Mouse (Mus musculus) forebrain, embryonic 16.5 days (tissue): ENCODE results near the gene Olfr830. TPM values are rescaled to one million over a fixed set of nuclear protein-coding genes. Genes with fewer than 3 reads are reported as not detected.
"Not testable (repeated sequence)": the region's sequence is repeated elsewhere in the genome, so short reads cannot be mapped to it uniquely, and the experiment has no call there.

ENCODE experiments used
- ATAC-seq: fragments of 200-750 bp; cut with Nextera tagmentation; 2 replicates; pipeline ENCODE4 v1.8.0; 2017; ENCODE audit warnings: mild to moderate bottlenecking, moderate library complexity
- H3K27ac ChIP-seq: fragments of 300-500 bp; sonication (generic); 2 replicates; pipeline ENCODE4 v1.5.1; 2014; ENCODE audit warnings: low read length, control low read depth
- H3K27me3 ChIP-seq: fragments of 300-500 bp; sonication (generic); replicated peaks from 2 replicates; pipeline ENCODE4 v1.6.1; 2014; ENCODE audit warnings: low read length; ENCODE audit not compliant: control insufficient read depth, insufficient read depth
- H3K36me3 ChIP-seq: fragments of 300-500 bp; sonication (generic); 2 replicates; pipeline ENCODE4 v1.6.1; 2014; ENCODE audit not compliant: control insufficient read depth, insufficient read depth
- H3K4me1 ChIP-seq: fragments of 300-500 bp; sonication (generic); replicated peaks from 2 replicates; pipeline ENCODE4 v1.6.1; 2014; ENCODE audit warnings: low read length; ENCODE audit not compliant: control insufficient read depth, insufficient read depth
- H3K4me2 ChIP-seq: fragments of 300-500 bp; sonication (generic); 2 replicates; pipeline ENCODE4 v1.6.1; 2014; ENCODE audit warnings: mild to moderate bottlenecking, low read length, control low read depth
- H3K4me3 ChIP-seq: fragments of 300-500 bp; sonication (generic); replicated peaks from 2 replicates; pipeline ENCODE4 v1.5.1; 2014; ENCODE audit warnings: mild to moderate bottlenecking, low read length, control low read depth
- H3K9ac ChIP-seq: fragments of 300-500 bp; sonication (generic); replicated peaks from 2 replicates; pipeline ENCODE4 v1.6.1; 2014; ENCODE audit warnings: low read depth, low read length, control low read depth
- H3K9me3 ChIP-seq: fragments of 300-500 bp; sonication (generic); 2 replicates; pipeline ENCODE4 v1.6.1; 2016; ENCODE audit warnings: low read length; ENCODE audit not compliant: control insufficient read depth
- WGBS: fragments of 180-500 bp; shearing (Covaris S2); extraction: QIAGEN DNeasy Blood & Tissue Kit; methylation state at CpG from one replicate; pipeline ENCODE4 v1.1.7; 2014; 5-methylcytosine and 5-hydroxymethylcytosine counted together
- polyA plus RNA-seq: library from polyadenylated mRNA; unstranded; fragments of >200 nt; fragmentation: Nextera tagmentation; extraction: Ambion mirVana; gene quantifications from 2 replicates; pipeline ENCODE4 v1.2.1, GENCODE M21; 2015

The Olfr830 gene
- not detected in 2 replicates for polyA plus RNA-seq

DNA sequence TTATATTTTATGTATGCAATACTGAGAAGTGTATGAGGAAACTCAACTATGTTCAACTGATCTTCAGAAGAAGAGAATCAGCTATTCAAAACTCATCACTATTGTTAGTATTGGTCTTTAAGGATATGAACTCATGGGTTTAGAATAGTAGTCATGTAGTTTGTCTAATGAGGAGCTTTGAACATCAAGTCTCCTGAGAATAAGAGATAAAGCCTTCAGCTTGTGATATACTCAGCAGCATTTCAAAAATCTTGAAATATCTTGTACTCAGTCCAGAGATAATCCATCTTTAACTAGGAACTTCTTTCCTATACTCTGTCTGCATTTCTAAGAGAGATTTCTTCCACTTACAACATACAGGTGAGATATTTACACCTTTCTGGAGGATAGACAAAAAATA lies at the start of gene Olfr830:
Olfr830 (plus strand) TSS at position 301 of the 400 bp plus-strand sequence.
- Histone ChIP-seq H3K9me3 (no peaks in the 10 kb centered on the region), H3K4me2 (no peak within 1 kb of the TSS)

DNA sequence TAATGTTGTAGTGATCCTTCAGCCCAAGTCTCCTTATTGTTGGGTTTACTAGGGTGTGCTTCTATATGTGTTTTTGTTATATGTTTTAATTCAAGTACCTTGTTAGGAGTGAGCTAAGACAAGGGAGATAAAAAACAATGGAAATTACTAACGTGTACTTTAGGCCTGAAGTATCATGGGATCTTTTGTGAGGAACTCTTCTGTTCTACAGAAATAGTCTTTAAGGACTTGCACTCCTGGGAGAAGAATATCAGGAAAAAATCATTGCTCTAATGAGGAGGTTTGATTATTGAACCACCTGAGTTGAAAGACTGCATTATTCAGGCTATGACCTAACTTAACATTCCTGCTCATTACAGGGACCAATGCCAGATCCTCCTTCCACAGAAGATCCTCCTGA lies 19.9 kb upstream of the Olfr830 start, which contains the start of gene Olfr829:
Olfr829 (plus strand) TSS at position 301 of the 400 bp plus-strand sequence.
- WGBS: 76% methylated on average over 1 of the region's 1 CpGs
- ATAC-seq: no peak
- no peaks in the 10 kb centered on the region for H3K36me3 ChIP-seq
- H3K27me3 ChIP-seq: no peaks in the 10 kb centered on the region
- no peak within 1 kb of the TSS for H3K4me3 ChIP-seq
- H3K27ac ChIP-seq: no peak within 1 kb of the TSS
- no peak within 1 kb of the TSS for H3K9ac ChIP-seq
- H3K9me3 ChIP-seq: peaks cover 2% of the 10 kb centered on the region; the same call in 1 of the 2 replicates
- no peak within 1 kb of the TSS for H3K4me2 ChIP-seq
- no peaks in the 10 kb centered on the region for H3K4me1 ChIP-seq

More for the DNA sequence above, at the start of gene Olfr830:
- Histone ChIP-seq H3K36me3 (no peaks in the 10 kb centered on the region), H3K9ac (no peak within 1 kb of the TSS), H3K27ac (no peak within 1 kb of the TSS), H3K4me3 (no peak within 1 kb of the TSS), H3K4me1 (no peaks in the 10 kb centered on the region), H3K27me3 (no peaks in the 10 kb centered on the region)
- no peak for ATAC-seq

DNA sequence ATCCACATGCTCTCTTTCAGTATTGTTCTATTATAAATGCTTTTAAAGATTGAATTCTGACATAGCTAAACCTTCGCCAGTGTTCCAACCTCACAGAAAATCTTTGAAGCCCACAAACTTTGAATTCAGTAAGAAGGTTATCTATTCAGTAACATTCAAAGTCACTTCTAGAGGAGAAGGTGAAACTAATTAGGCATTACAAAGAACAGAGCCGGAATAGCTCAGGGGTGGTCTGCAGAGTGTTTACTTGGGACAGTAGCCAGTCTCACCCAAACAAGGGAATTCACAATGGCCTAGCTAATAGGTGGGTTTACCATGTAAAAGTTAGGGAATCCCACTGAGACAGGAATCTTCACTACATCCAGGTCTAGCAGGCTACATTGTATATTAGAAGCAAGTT lies 33.2 kb downstream of the Olfr830 start:
- H3K36me3 ChIP-seq, H3K4me2 ChIP-seq, H3K27me3 ChIP-seq, ATAC-seq, H3K9ac ChIP-seq, H3K9me3 ChIP-seq, H3K4me1 ChIP-seq, H3K27ac ChIP-seq, H3K4me3 ChIP-seq: not testable (repeated sequence)
- 69% methylated on average over 2 of the region's 2 CpGs for WGBS

DNA sequence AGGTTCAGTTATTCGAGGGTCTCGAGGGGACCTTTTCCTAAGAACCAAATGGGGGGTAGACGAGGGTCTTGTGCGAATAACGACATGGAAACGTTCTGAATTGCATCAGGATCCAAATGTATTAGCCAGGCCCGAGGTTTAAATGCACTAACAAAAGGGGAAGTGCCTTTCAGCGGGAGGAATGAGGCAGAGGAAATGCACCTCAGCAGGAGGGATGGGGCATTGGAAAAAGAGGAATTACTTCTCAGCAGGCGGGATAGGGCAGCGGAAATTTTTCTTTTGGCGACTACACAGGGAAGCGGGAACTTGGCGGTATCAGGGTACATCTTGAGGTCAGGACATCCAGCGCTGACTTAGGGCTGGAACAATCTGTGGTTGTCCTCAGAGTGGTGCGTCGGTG lies 53.4 kb downstream of the Olfr830 start:
- 88% methylated on average over 16 of the region's 16 CpGs for WGBS
- H3K27me3 ChIP-seq, H3K9me3 ChIP-seq, H3K27ac ChIP-seq, H3K4me1 ChIP-seq, H3K4me3 ChIP-seq, H3K4me2 ChIP-seq, H3K36me3 ChIP-seq, H3K9ac ChIP-seq, ATAC-seq: not testable (repeated sequence)

Other genes with a start within 250 kb of the Olfr830 start
- gene Muc16, start 200.2 kb upstream of the Olfr830 start, polyA plus RNA-seq: not detected in 2 replicates
- not detected in 2 replicates for gene Olfr24, start 110.7 kb upstream of the Olfr830 start, polyA plus RNA-seq
- not detected in 2 replicates for gene Olfr828, start 55.2 kb upstream of the Olfr830 start, polyA plus RNA-seq
- not detected in 2 replicates for gene Olfr829, start 19.8 kb upstream of the Olfr830 start, polyA plus RNA-seq
- not detected in 2 replicates for gene Olfr832, start 62.4 kb downstream of the Olfr830 start, polyA plus RNA-seq
- gene Olfr834, start 113.3 kb downstream of the Olfr830 start, polyA plus RNA-seq: not detected in 2 replicates
- gene Olfr835, start 158.0 kb downstream of the Olfr830 start, polyA plus RNA-seq: not detected in 2 replicates
- not detected in 2 replicates for gene Olfr836, start 245.7 kb downstream of the Olfr830 start, polyA plus RNA-seq